Mouse (Mus musculus) v-Abl transformed pro-B cells (cell line): ENCODE results near the gene Gpbp1l1.

ENCODE experiments used
- in situ Hi-C, 2 experiments: fragments of 400-800 bp; cut with MboI; formaldehyde crosslinking; loops; one replicate each; pipeline ENCODE4 v1.15.1; 2025; ENCODE audit not compliant: unreplicated experiment in 2 of 2

Gpbp1l1 gene

DNA sequence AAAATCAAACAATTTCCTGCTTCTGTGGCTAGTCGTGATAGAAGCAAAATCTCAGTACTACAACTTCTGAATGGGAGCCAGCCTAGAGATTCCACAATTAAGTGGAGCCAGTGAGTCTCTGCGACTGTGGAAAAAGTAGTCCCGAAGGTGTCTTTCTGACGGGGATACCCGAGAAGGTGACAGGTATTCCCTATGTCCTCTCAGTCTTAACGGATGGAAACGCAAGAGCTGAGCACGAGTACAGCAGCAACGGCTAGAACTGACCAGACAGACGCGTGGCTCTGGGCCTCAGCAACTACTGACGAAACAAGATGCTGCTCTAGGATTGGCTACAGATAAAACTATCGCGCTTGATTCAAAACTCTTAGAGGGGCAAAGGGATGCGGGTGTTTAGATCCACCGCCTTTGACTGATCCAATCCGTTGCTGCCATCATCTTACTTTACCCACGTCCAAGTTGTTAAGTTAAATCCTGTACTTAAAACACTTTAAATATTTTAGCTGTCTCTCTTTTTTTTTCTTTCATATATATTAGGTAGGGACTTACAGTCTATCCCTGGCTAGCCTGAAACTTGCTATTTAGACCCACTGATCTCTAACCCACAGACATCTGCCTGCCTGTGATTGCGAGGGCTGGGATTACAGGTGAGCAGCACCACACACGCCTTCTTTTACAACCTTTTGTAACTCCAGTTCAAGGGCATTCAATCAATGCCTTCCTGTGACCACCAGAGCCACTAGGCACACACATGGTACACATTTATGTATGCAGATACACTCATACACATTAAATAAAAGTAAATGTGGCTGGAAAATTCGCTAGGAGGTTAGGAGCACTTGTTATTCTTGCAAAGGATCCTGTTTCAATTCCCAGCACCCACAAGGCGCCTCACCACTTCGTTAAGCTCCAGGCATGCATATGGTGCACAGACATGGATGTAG, 70.5 kb downstream of the Gpbp1l1 start, which contains the start of gene Nasp:
TSS of gene Nasp (minus strand) at position 220 of the 941 bp plus-strand sequence.
- in situ Hi-C loops = no loop called here

DNA sequence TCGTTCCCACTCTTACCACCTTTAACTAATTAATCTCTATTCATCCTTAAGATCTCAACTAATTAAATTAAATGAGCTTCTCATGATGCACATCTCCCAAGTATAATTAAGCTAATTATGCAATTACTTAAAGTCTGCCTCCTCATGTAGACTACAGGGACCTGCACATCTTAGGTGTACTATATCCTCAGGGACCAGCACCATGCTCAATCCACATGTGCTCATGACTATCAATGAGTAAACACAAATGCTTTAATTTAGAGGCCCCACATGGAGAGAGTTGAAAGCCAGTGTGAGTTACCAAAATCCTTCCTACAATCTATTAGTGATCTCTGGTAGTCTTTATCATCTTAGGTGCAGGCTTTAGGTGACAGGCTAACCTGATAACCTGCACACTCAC, 77.7 kb downstream of the Gpbp1l1 start:
- in situ Hi-C loops = no loop called here

GRCm38 (mm10) chr4:116638821-116639220, 81.4 kb downstream of the Gpbp1l1 start:
- in situ Hi-C loops = no loop called here

DNA sequence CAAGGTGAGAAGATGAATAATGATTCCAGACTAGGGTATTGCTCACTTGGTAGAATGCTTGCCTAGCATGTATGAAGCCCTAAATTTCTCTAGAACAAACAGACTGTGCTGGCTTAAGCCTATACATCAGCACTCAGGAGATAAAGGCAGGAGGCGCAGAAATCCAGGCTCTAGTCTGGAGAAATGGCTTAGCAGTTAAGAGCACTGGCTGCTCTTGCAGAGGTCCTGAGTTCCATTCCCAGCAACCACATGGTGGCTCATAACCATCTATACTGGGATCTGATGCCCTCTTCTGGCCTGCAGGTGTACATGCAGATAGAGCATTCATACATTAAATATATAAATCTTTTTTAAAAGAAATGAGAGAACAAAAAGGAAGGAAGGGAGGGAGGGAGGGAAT, 84.6 kb downstream of the Gpbp1l1 start:
- in situ Hi-C loops = loop anchor here in 1 of 2 experiments (10.0 kb wide), 1 partner anchor 143 kb away; no protein-coding TSS in a partner anchor
